Mouse (Mus musculus): ENCODE results near the gene Tmem170b.

GRCm38 (mm10) chr13:41670386-41671130, 64.9 kb downstream of the Tmem170b start:
- TF ChIP-seq CTCF (IDR thresholded peaks at IDR 0.05; ENCODE audit: low read depth) (no peak), EP300 (IDR thresholded peaks at IDR 0.05; ENCODE audit: low read depth) (no peak)
